ENCODE assay signal across 23 mouse cellular contexts in genomic region chr3:106067707-106068106, GRCm38 (mm10). TPM values are rescaled to one million over a fixed set of nuclear protein-coding genes. Genes with fewer than 3 reads are reported as not detected.
DNase-seq lines count a peak whose midpoint lies in the region; ATAC-seq and TF ChIP-seq lines count a peak whose summit lies in the region.
"Not testable (repeated sequence)": the region's sequence is repeated elsewhere in the genome, so short reads cannot be mapped to it uniquely, and the experiment has no call there.
"Had no signal": no experiment of that assay in that cellular context is flagged by ENCODE, and none has a peak within 500 bp of the region (broad histone marks: within the 10 kb centered on the region; RNA-seq: fewer than 3 reads in every experiment).

No protein-coding gene starts in this region.

- H3K4me3 ChIP-seq in bone marrow, adult 2 months (replicated peaks; ENCODE audit: control insufficient read depth, low read depth, low read length) = not testable (repeated sequence)

- not testable (repeated sequence) for TF ChIP-seq POLR2A in bone marrow, adult 2 months (IDR thresholded peaks at IDR 0.05; ENCODE audit: borderline replicate concordance, control insufficient read depth, low read depth, low read length)

- not testable (repeated sequence) for H3K4me1 ChIP-seq in bone marrow, adult 2 months (ENCODE audit: control insufficient read depth, insufficient read depth, low read length)

- not testable (repeated sequence) for H3K27ac ChIP-seq in bone marrow, adult 2 months (ENCODE audit: control insufficient read depth, insufficient read depth, low read depth, low read length, poor library complexity)

- 41% methylated on average over 5 of the region's 5 CpGs for WGBS in bone marrow, adult 2 months

- peak; percentile 21; the same call in 1 of the 2 replicates for TF ChIP-seq CTCF in bone marrow, adult 2 months (IDR thresholded peaks at IDR 0.05; ENCODE audit: control insufficient read depth, insufficient read depth, low read length)

- 0 out of 2 replicates have a peak, but pooled peaks have one; percentile 48 for ATAC-seq in megakaryocyte progenitor cell, adult 5-6 weeks (replicated peaks; ENCODE audit: poor library complexity)

- peak; percentile 36 to 37 for DNase-seq in CD8-positive naive resting alpha-beta T cell, adult 2 months (ENCODE audit: low read depth in 2 of 2, low spot score in 2 of 2)
- DNase-seq in MEL-GATA-1-ER (ENCODE audit: extremely low read depth, low read depth) = peak; percentile 47
- peak; percentile 74 for DNase-seq in heart, adult 11 months
- DNase-seq in spleen, postnatal 36 days (ENCODE audit: low spot score in 2 of 2) = peak; percentile 30 to 52
- peak; percentile 46 for DNase-seq in thymus, postnatal 0 days (ENCODE audit: low spot score)

RNA-seq across cellular contexts. Expression of gene Chil5, which starts 35.1 kb away (rescaled TPM):
- polyA plus RNA-seq in bone marrow, adult 2 months (2011; ENCODE audit: insufficient read depth, insufficient read length, low replicate concordance, missing spikeins) = 5.1 and 9.9 TPM in 2 replicates
- total RNA-seq in megakaryocyte progenitor cell, adult 5-6 weeks (2015) = 0.89 TPM in 1 of 2 replicates, not detected in the other
- total RNA-seq in megakaryocyte progenitor cell, adult 5-6 weeks (2017) = 0.24 and 0.92 TPM in 2 replicates
- polyA plus RNA-seq in thymus, postnatal 0 days (2015; fragmentation: Nextera tagmentation; extraction: Ambion mirVana) = 0.14 and 0.26 TPM in 2 replicates
- total RNA-seq: adrenal gland, postnatal 14 days; forebrain, postnatal 0 days; gastrocnemius, postnatal 4 days; heart, postnatal 10 days; layer of hippocampus, postnatal 25 days; left cerebral cortex, postnatal 10 days; monocyte, adult 5-6 weeks had no signal
- polyA plus RNA-seq: forebrain, embryonic 10.5 days; heart, embryonic 11.5 days; hindbrain, embryonic 11.5 days; limb, embryonic 12.5 days; liver, embryonic 12.5 days; macrophage; midbrain, embryonic 12.5 days; neural tube, embryonic 13.5 days; small intestine, adult 2 months had no signal

RNA-seq across cellular contexts. Expression of gene Chia1, which starts 45.3 kb away (rescaled TPM):
- polyA plus RNA-seq in bone marrow, adult 2 months (2011; ENCODE audit: insufficient read depth, insufficient read length, low replicate concordance, missing spikeins) = not detected in 2 replicates
- total RNA-seq in megakaryocyte progenitor cell, adult 5-6 weeks (2015) = not detected in 2 replicates
- total RNA-seq in megakaryocyte progenitor cell, adult 5-6 weeks (2017) = not detected in 2 replicates
- polyA plus RNA-seq in thymus, postnatal 0 days (2015; fragmentation: Nextera tagmentation; extraction: Ambion mirVana) = 0.23 and 0.62 TPM in 2 replicates
- total RNA-seq: adrenal gland, postnatal 14 days; gastrocnemius, postnatal 4 days; heart, postnatal 10 days; monocyte, adult 5-6 weeks had no signal
- polyA plus RNA-seq: limb, embryonic 12.5 days; liver, embryonic 12.5 days; macrophage had no signal

RNA-seq across cellular contexts. Expression of gene Pifo, which starts 53.3 kb away (rescaled TPM):
- polyA plus RNA-seq in bone marrow, adult 2 months (2011; ENCODE audit: insufficient read depth, insufficient read length, low replicate concordance, missing spikeins) = not detected in 2 replicates
- not detected in 2 replicates for total RNA-seq in megakaryocyte progenitor cell, adult 5-6 weeks (2015)
- not detected in 2 replicates for total RNA-seq in megakaryocyte progenitor cell, adult 5-6 weeks (2017)
- 1.2 and 1.6 TPM in 2 replicates for polyA plus RNA-seq in thymus, postnatal 0 days (2015; fragmentation: Nextera tagmentation; extraction: Ambion mirVana)
- total RNA-seq: adrenal gland, postnatal 14 days; gastrocnemius, postnatal 4 days; heart, postnatal 10 days; monocyte, adult 5-6 weeks had no signal
- polyA plus RNA-seq: limb, embryonic 12.5 days; liver, embryonic 12.5 days; macrophage; small intestine, adult 2 months had no signal
